Mouse (Mus musculus): ENCODE data around the gene Asb11.

DNA sequence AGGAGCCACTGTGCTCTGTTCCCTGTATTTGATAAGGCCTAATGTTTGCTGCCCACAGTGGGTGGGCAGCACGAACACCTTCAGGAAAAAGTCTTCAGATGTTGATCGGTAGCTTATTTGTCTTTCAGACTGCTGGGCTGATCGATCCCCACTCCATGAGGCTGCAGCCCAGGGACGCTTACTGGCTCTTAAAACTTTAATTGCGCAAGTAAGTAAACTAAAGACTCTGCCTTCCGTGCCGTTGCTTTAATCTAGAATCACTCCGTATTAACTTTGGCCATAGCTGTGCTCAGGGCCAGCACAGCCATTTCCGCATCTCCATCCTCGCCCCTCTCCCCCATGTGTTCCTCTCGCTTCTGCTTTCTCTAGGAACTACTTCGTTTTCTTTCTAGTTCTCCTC lies 8.8 kb downstream of the Asb11 start:
- TF ChIP-seq POLR2A (IDR thresholded peaks at IDR 0.05; ENCODE audit: borderline replicate concordance, control insufficient read depth, low read depth, low read length) (no peak), CTCF (IDR thresholded peaks at IDR 0.05; ENCODE audit: control insufficient read depth, insufficient read depth, low read length) (no peak)

Measured in bone marrow, adult 2 months (tissue).